Mouse (Mus musculus) spleen, adult 18-20 months (tissue): ENCODE data around the gene Bmp8a.
"Not testable (repeated sequence)": the region's sequence is repeated elsewhere in the genome, so short reads cannot be mapped to it uniquely, and the experiment has no call there.

Experiments
- DNase-seq, 2 experiments: peaks; one replicate each; pipeline ENCODE4 v3.0.0; 2022; ENCODE audit warnings: mixed read lengths in 2 of 2

The Bmp8a gene

DNA sequence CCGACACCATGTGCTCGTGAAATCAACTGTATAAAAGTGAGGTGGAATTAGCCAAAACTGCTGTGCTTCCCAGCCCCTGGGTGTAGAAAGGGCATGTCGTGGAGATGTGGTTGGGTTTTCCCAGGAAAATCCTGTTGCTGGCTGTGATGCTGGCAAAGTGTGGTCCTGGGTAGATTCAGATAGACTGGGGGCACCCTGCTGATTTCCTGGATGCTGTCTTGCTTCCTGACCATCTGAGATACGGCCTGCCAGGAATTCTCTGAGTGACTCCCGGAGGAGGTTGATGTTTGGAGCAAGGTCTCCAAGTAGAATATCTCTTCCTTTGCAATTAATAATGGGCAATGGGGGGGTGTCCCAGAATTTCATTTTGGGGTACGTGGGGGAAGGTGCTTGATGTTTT is 14.1 kb downstream of the Bmp8a start:
- DNase-seq, result no peak

DNA sequence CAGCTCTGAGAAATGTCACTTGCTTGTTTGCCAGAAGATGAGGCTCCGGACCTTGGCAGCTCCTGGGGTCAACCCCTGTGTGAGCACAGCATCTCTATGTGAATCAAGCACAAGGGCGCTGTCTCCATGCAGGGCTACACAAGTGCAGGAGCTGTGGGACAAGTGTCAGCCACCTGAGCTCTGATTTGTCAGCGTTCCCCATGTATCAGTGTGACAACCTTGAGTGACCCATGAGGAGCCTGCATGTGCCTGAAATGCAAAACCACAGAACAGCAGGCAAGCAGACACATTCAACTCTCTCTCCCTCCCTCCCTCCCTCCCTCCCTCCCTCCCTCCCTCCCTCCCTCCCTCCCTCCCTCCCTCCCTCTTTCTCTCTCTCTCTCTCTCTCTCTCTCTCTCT is 15.4 kb downstream of the Bmp8a start:
- DNase-seq, result no peak

DNA sequence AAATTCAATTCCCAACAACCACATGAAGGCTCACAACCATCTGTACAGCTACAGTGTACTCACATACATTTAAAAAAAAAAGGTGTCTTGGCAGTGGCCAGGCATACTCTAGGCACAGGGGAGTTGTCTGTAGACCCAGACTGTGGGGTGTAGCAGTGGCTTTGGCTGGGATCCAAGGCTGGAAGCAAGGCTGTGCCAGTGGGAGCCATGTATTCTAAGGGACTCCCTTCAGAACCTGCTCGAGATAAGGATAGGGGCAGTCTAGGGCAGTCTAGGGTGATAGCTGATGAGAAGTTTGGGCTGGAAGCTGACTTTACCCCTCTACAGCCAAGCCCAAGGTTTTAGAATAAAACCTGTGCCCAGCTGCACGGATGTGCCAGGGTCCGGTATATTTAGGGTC is 17.0 kb downstream of the Bmp8a start:
- no peak for DNase-seq

DNA sequence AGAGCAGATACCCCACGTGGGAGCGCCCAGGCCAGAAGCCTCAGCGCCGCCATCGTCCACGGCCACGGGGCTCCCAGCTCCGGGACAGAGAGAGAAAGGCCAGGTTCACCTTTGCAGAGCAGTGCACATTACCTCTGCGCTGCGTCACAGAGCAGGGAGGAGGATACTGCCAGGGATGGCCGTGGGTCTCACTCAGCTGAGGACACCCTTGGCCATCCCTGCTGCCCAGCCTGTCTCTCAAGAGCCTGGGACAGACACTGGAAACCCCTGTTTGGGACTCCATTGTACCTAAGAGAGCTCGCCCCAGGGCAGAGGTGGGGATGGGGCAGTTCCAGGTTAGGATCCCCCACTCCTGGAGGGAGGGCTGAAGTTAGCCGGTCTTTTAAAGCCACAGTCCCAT is 19.5 kb downstream of the Bmp8a start, which contains the start of gene Oxct2a:
Gene Oxct2a (minus strand): TSS at position 101 of the 400 bp plus-strand sequence.
- no peak for DNase-seq

DNA sequence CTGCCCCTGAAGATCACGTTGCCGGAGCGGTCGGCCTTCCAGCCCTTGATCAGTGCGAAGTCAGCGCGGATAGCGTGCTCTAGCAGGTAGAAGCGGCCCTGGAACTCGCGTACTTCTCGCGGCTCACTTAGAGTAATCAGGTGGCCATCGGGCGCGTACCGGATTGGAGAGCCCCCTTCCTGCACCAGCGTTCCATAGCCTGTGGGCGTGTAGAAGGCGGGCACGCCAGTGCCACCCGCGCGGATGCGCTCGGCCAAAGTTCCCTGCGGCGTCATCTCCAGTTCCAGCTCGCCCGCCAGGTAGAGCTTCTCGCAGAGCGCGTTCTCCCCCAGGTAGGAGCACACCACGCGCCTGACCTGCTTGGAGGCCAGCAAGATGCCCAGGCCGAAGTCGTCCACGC is 20.1 kb downstream of the Bmp8a start:
- DNase-seq, result not testable (repeated sequence)

DNA sequence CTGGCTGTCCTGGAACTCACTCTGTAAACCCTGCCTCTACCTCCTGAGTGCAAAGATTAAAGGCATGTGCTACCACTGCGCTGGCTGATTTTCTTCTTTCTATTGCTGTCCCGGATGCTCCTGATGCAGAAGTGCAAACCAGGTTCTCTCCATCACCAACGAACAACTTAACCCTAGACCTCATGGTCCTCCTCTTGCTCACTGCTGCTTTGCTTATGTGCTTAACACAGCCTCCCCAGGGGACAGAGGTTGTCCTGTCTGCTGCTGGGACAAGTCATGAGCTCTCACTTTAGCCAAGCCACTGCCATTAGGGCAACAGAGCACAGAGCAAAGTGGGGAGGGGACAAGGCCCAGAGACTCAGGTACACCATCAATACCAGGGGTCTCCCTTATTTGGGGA is 28.6 kb downstream of the Bmp8a start:
- no peak for DNase-seq

DNA sequence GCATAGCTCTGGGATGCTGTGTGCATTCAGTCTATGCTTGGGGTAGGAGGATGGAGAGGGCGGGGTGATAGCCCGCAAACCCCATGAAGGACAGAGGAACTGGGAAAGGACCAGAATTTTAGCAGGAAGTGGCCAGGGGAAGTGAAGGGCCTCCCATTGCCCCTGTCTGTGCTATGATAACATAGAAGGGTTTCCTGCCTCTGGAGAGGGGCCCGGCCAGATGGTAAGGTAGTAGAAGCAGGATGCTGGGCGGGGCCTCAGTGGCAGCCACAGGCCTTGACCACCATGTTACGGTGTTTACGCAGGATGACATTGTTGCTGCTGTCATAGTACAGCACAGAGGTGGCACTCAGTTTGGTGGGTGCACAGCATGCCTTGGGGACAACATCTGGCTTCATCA is 30.0 kb downstream of the Bmp8a start:
- DNase-seq, result no peak

DNA sequence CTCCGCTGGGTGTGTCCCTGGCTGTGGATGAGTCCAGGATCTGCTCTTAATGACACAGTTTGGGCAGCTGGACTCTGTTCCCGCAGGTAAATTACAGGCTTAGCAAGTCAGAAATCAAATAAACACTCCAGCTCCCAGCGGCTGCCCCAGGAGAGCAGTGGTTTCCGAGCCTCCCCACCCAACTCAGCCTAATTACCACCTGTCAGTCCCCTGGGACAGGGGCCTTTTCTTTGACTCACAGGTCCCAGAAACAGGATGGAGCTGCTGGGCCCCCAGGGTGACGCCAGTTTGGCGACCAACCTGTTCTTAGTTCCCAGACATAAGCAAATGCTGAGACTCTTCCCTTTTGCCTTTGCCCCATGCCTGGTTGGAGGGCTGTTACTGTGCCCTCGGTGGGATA is 31.2 kb downstream of the Bmp8a start:
- no peak for DNase-seq

DNA sequence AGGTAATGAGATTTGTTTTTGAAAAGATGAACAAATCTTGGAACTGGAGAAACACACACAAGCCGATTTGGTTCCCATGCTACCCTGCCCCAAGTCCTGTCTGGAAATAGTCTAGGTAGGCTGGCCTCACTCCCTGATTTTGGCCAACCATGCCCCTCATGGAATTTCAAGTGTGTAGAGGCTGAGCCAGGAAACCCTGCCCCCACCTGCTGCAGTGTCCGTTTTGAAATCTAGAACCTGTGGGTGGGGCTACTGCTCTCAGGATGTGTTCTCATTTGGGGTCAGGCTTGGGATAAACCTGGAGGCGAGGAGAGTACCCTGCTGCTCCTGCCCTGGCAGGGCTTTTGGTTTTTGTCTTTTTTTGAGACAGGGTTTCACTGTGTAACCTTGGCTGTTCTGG is 34.8 kb downstream of the Bmp8a start:
- DNase-seq, result no peak

DNA sequence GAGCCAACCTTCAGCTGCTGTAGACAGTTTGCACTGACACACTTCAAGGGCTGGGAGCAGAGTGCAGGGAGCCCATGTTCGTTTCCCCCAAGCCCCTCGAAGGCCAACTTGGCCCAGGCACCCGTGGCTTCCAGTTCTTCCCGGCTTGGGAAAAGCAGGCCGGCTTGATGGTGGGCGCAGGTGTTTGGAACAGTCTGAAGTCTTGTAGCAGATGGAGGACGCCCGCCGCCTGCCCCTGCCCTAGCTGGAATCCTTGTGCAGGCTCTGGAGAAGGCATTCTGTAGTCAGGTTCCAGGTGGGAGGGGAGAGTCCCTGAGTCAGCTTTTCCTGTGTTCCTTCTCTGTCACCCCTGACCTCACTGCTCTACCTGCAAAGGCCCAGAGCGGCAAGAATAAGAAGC is 36.1 kb downstream of the Bmp8a start:
- no peak for DNase-seq

DNA sequence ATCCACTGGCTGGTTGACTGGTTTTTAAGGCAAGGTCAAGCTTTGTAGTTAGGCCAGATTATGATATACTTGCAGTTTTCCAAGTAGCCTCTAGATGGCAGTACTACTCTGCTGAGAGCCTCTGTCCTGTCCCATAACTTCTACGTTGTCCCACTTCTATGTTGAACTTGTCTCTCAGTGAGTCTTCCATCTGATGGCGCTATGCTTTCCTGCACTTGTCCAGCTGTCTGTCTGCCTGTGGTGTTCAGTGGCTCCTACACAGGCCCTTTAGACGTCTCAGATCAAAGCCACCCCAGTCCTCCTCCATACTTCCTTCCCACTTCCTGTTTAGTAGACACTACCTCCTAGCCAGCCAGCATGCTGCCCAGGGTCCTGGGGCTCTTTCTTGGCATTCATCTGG is 37.3 kb downstream of the Bmp8a start:
- peak in 1 of 2 experiments; percentile 26 for DNase-seq

DNA sequence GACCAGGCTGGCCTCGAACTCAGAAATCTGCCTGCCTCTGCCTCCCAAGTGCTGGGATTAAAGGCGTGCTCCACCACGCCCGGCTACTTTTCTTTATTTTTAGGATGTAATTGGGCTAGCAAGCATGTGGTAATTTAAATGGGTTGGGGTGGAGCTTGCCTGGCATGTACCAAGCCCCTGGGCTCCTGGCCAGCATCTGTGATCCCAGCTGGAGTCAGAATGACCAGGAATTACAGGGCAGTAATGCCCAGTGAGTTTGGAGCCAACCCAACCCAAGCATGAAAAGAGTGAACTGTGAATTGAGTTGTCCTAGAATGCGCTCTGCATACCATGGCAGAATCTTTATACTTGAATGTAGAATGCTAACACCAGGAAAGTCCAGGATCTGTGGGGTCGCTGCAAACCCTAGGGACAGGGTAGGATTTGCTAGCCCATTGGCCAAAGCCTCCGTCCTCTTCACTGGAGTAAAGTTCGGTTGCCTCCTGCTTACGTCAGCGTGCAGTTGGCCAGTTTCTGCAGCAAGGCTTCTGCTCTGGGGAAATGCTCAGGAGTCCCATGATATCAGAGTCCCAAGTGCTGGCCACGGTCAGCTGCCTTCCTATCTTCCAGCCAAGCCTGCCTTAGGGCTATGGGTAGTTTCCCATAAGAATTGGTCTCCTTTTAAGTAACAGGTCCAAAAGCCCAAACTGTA is 43.9 kb downstream of the Bmp8a start:
- no peak for DNase-seq

DNA sequence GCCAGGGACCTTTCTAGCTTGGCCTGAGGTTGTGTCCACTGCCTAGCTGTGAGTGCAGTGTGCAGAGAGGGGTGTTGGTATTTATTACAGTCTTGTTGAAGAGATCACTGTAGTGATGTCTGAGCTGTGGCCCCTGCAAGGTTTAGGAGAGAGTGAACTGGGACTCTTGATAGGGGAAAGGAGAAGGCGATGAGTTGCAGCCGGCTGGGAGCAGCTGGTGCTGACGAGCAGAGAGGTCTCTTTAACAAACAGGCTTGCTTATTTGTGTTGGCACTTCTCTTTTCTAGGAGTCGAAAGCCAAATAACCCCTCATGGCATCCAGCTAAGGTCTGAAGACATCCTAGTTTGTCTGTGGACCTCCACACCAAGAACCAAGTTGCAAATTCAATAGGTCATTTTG is 44.8 kb downstream of the Bmp8a start:
- DNase-seq, result no peak

DNA sequence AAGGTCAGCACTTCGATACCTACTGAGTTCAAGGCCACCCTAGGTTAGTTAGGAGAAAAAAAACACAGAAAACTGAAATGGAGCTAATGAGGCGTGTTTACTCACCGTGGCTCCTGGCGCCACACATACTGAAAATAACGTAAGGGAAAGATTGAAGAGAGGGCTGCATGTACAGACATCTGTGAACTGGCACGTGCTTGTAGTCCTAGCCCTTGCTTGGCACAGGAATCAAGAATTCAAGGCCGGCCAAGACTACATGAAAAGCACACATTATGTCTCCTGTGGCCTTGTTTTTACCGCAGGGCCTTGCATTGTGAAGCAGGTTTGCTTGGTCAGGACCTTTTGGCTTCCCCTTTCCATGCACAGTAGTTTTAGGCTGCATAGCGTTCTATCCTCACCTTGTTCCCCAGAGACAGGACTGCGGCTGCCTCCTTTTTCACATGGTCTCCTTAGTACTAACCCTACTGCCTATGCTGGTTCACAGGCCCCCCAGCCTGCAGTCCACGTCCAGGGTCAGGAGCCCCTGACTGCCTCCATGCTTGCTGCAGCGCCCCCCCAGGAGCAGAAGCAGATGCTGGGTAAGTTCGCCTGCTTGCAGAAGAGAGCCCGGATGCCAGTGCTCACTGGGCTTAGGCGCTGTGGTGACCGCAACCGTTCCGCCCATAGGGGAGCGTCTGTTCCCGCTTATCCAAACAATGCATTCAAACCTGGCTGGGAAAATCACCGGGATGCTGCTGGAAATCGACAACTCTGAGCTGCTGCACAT is 45.7 kb downstream of the Bmp8a start:
- DNase-seq, result no peak

DNA sequence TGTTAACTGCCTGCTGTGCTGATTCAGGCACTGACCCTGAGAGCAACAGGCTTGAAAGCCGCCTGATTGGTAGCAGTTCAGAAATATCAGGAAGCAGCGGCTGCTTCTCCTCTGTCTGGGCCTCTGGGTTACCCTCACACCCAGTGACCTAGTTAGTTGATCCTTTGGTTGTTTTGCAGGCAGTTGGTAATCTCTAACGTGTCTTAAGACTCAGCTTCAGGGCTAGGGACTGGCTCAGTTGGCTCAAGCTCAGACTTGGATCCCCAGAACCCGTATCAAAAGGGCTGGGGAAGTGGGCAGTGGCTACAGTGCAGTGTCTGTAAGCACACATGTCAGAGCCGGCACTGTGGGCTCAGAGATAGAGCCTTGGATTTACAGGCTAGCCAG is 46.9 kb downstream of the Bmp8a start:
- no peak for DNase-seq

DNA sequence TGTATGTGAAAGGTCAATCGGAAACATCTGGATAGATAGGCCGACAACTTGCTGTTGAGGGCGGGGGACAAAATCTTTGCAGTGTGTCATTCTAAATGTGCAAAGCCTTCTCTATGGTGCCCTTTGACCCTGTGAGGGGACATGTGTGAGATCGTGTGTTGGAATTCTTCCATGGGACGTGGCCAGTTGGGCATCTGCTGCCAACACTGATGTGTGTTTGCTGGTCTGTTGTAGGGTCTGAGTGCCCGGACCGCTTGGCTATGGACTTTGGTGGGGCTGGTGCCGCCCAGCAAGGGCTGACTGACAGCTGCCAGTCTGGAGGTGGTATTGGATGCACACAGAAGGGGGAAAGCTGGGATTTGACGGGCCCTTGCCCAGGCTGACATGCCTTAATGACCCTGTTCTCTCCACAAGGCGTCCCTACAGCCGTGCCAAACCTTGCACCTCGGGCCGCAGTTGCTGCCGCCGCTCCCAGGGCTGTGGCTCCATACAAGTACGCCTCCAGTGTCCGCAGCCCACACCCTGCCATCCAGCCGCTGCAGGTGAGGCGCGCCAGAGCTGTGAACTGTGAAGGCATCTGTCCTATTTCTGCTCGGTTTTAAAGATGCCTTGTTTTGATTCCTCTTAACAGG is 47.4 kb downstream of the Bmp8a start:
- no peak for DNase-seq

DNA sequence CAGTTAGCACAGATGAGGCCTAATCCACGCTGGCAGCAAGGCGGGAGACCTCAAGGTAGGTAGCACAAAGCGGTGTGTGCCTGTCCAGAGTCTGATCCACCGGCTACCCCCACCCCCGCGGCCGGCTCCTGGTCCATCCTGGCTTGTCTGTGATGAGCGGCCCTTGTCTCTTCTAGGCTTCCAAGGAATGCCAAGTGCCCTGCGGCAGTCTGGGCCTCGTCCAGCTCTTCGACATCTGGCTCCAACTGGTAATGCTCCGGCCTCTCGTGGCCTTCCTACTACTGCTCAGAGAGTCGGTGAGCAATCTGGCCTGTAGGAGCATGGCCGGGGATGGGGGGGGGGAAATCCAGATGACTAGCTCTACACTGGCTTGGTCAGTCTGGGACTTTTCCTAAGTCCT is 48.0 kb downstream of the Bmp8a start:
- not testable (repeated sequence) for DNase-seq

DNA sequence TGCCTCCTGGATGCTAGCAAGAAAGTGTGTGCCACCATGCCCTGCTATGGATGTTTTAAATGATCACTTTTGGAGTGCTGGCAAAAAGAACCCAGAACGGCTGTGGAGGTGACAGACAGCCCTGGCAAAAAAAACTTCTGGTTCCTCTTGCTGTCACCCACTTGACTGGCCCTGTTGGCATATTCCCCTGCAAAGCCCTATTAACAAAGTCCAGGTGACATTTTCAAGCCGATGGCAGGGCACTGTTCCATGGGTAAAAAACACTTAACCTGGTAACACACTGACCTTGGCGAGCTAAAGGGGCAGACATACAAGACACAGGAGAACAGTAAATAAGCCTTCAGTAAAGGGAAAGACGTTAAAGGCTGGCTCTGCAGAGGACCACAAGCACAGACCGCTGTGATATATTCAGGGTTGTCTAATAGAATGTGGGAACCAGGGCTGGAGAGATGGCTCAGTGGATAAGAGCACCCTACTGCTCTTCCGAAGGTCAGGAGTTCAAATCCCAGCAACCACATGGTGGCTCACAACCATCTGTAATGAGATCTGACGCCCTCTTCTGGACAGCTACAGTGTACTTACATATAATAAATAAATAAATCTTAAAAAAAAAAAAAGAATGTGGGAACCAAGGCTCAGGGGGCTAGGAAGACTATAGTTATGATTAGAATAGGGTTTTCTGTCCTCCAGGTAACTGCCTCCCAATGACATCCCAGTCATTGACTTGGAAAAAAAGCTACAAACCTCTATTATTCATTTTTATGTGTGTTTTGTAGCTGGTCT is 49.2 kb downstream of the Bmp8a start:
- no peak for DNase-seq

DNA sequence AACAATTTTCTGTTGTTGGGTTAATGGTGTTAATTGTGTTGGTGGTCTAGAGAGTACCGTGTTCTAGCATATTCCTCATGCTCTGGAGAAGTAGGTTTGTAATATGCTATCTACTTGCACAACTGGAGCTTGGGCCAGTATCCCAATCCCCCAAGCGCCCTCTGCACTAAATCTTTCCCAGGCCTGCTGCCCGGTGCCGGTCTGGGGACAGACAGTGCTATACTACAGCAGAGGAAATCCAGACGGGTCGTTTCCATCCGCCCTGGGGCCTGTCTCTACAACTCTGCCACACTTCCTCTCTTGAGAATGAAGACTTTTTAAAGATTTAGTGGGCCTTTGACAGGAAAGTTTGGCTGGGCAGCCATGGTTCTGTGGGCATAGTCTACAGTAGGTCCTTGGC is 50.1 kb downstream of the Bmp8a start:
- no peak for DNase-seq

DNA sequence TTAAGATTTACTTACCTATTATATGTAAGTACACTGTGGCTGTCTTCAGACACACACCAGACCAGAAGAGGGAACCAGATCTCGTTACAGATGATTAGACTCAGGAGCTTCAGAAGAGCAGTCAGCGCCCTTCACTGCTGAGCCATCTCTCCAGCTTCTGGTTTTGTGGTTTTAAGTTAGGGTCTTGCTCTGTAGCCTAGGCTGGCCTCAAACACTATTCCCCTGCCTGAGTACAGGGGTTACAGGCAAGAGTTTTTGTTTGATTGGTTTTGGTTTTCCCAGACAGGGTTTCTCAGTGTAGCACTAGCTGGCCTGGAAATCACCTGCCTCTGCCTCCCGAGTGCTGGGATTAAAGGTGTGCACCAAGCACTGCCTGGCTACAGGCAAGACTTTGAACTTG is 50.7 kb downstream of the Bmp8a start:
- DNase-seq, result no peak

DNA sequence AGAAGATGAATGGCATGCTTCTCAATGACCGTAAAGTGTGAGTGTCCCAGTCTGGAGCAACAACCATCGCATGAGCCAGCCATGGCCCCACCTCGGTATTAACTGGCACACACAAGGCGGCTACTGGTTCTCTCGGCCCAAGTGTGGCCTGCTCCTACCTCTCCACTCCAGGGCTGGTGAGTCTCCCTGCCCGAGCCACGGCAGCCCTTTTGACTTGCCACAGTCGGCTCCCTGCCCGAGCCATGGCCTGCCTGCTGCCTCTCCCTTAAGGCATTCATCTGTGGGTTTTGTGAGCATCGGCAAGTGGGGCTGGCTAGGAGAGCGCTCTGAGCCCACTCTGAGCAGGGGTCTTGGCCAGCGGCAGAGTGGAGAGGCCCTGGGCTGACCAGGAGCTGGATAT is 54.0 kb downstream of the Bmp8a start:
- DNase-seq, result no peak

DNA sequence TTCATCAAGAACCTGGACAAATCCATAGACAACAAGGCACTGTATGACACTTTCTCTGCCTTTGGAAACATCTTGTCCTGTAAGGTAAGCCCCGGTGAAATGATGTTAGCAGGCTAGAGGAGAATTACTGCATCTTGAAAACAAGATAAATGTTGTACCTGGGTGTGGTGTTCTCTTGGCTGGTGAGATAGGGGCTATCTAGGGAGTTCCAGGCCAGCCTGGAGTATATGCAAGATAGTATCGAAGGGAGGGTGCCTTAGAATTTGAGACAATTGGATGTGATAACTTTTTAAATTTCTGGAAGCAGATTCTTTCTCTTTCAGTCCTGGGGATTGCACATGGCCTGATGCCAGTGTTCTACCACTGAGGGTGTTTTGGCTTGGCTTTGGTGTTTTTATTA is 56.3 kb downstream of the Bmp8a start:
- no peak for DNase-seq
